Mouse (Mus musculus) gastrocnemius, adult 2 months (tissue): ENCODE measurements around the gene Phldb2. TPM values are rescaled to one million over a fixed set of nuclear protein-coding genes. Genes with fewer than 3 reads are reported as not detected.
A peak's percentile ranks its signal among the peaks of the same experiment; 100 is the strongest.

Source experiments
- DNase-seq: peaks from one replicate; pipeline ENCODE4 v3.0.0; 2022
- H3K27ac ChIP-seq: fragments of 200-600 bp; 2 replicates; pipeline ENCODE4 v1.8.1; 2022; ENCODE audit warnings: mild to moderate bottlenecking
- H3K4me3 ChIP-seq: fragments of 200-600 bp; 2 replicates; pipeline ENCODE4 v1.8.1; 2022; ENCODE audit warnings: mild to moderate bottlenecking, moderate library complexity
- CTCF ChIP-seq: fragments of 200-600 bp; IDR thresholded peaks from 2 replicates; pipeline ENCODE4 v1.8.1; 2022; ENCODE audit warnings: antibody characterized with exemption, mild to moderate bottlenecking, moderate library complexity
- intact Hi-C: fragments of 180-260 bp; cut with DNase I; formaldehyde crosslinking; loops from one replicate; pipeline ENCODE4 v1.15.1; 2025
- total RNA-seq, 2 experiments: library from RNA; stranded (reverse); gene quantifications; 2 replicates each; pipeline ENCODE4 v1.2.3; 2021

Gene Phldb2
- total RNA-seq, 2 experiments from 2014 or later, result 5.2 to 6.8 TPM

- Histone ChIP-seq H3K27ac (no peak overlapping the region), H3K4me3 (no peak overlapping the region)
- intact Hi-C loops, result loop anchor here (5.0 kb wide), 1 partner anchor 63 kb away; no protein-coding TSS in a partner anchor
- no peak for TF ChIP-seq CTCF
- no peak for DNase-seq
Observed at GRCm38 (mm10) chr16:45819911-45820310, 133.5 kb downstream of the Phldb2 start.

DNA sequence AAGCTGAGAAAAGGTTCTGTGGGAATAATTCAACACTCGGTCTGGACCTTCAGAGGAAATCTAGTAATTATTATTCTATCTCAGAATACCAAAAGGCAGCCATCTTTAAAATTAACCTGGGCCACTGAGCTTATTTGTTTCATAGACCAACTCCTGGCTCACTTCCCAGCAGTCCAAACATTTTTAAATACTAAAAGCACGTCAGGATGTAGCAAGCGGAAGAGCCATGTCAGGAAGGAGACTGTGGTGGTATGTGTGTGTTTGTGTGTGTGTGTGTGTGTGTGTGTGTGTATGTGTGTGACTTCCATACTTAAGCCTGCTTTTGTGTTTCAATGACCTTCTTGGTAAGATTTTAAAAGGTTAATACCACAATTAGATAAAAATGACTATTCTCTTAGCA lies 135.6 kb downstream of the Phldb2 start:
- intact Hi-C loops, result loop anchor here (5.0 kb wide), 1 partner anchor 60 kb away; no protein-coding TSS in a partner anchor
- DNase-seq, result no peak
- no peak for TF ChIP-seq CTCF
- no peak overlapping the region; the same call in 1 of the 2 replicates for H3K27ac ChIP-seq
- no peak overlapping the region for H3K4me3 ChIP-seq

DNA sequence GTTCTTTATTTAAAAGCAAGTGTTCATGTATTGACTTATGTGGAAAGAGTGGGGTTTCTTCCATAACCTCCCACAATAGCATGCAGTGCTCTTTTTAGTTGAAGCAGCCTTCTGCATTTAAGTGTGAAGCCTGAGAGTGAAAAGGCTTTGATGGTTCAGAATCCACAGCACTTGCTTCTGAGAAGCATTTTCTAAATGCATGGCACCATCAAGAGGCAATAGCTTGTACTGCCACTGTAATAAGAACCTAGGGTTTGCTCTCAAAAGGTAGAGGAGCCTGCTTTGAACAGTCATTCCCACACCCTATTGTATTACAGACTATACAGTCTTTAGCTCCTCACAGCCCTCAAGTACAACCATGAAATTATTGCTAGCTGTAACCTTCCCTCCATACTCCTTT lies 136.7 kb downstream of the Phldb2 start:
- DNase-seq, result no peak
- no peak overlapping the region for H3K27ac ChIP-seq
- intact Hi-C loops, result loop anchor here (5.0 kb wide), 1 partner anchor 59 kb away; no protein-coding TSS in a partner anchor
- TF ChIP-seq CTCF, result peak; percentile 58
- H3K4me3 ChIP-seq, result no peak overlapping the region

DNA sequence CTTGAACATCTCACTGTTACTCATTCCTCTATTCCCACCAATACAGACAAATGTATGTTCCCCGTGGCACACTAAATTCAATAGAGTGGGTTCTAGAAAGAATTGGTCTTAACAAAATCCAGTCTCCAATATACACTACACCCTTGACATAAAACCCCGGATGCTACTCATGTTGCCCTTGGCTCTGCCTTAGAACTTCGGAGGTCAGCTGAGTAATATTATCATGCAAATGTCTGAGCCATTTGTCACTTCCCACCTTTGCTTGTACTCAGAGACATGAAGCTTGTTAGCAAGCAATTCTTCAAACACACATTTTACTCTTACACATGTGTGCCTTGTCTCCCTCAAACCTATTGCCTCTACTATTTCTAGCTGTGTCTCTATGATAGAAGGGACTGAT lies 138.8 kb downstream of the Phldb2 start:
- no peak for TF ChIP-seq CTCF
- H3K27ac ChIP-seq, result no peak overlapping the region
- intact Hi-C loops, result loop anchor here (5.0 kb wide), 1 partner anchor 57 kb away; no protein-coding TSS in a partner anchor
- DNase-seq, result no peak
- no peak overlapping the region for H3K4me3 ChIP-seq

GRCm38 (mm10) chr16:45811788-45812187 lies 141.6 kb downstream of the Phldb2 start:
- intact Hi-C loops, result no loop called here
- Histone ChIP-seq H3K4me3 (no peak overlapping the region), H3K27ac (no peak overlapping the region)
- TF ChIP-seq CTCF, result no peak
- DNase-seq, result no peak

- no peak for TF ChIP-seq CTCF
- DNase-seq, result no peak
- intact Hi-C loops, result no loop called here
- H3K27ac ChIP-seq, result peak overlapping the region; percentile 61
- H3K4me3 ChIP-seq, result no peak overlapping the region
Observed at GRCm38 (mm10) chr16:45810829-45811326, 142.5 kb downstream of the Phldb2 start.

DNA sequence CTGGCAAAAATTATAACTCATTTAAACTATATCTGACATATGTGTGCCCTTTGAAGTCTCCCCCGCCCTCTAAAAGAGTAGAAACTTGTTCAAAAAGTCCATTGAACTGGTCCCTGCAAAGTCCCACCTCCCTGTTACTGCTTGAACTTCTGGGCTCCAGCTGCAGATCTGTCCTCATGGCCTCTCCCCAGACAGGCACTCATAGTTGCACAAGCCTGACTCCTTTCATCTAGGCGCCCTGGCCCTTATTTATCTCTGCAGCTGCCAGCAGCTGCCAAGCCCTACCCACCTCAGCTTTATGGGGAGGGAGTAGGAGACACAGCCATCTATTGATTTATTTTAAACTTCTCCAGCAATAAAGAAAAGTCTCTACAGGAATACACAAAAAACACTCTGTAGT lies 143.2 kb downstream of the Phldb2 start:
- Histone ChIP-seq H3K4me3 (no peak overlapping the region), H3K27ac (peak overlapping the region; percentile 61)
- TF ChIP-seq CTCF, result no peak
- intact Hi-C loops, result no loop called here
- peak; percentile 32 for DNase-seq

DNA sequence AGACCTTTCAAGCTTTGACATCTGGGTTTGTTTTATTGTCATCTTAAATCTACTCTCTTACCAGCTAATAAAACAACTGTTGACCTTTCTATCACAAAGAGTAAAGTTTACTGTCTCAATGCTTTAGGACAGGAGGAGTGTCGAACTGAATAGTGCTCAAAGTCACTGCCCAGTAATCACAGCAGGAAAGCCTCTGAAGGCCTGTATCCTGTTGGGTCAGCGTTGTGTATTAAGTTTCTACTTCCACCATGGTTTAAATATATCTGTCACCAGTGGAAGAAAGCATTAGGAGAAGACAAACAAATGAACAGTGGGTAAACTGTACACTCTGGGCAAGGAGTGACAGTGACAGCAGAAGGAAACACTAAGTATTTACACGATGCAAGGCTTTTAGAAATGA lies 148.7 kb downstream of the Phldb2 start:
- TF ChIP-seq CTCF, result no peak
- H3K4me3 ChIP-seq, result no peak overlapping the region
- intact Hi-C loops, result no loop called here
- H3K27ac ChIP-seq, result no peak overlapping the region
- DNase-seq, result no peak

DNA sequence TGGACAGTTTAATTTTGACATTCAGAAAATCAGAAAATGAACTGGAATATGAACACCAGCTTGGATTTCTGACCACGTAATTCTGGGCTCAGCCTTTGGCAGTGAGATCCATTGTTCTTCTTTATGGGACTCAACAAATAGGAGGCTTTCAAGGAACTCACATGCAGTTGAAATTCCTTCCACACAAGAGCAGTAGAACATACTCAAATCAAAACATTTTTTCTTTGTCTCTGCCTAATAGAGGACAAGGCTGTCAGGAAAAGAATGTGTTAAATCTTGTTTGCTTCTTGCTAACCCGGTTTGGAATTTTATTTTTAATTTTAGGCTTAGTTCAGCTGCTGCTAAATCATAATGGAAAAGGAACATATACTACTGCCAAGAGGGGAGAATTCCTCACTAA lies 153.0 kb downstream of the Phldb2 start:
- TF ChIP-seq CTCF, result peak; percentile 11; the same call in 1 of the 2 replicates

GRCm38 (mm10) chr16:45799150-45799549 lies 154.2 kb downstream of the Phldb2 start:
- intact Hi-C loops, result no loop called here
- H3K4me3 ChIP-seq, result no peak overlapping the region
- peak overlapping the region; percentile 49 for H3K27ac ChIP-seq
- TF ChIP-seq CTCF, result no peak
- no peak for DNase-seq

More for the DNA sequence above, 153.0 kb downstream of the Phldb2 start:
- Histone ChIP-seq H3K27ac (peak overlapping the region; percentile 41), H3K4me3 (0 out of 2 replicates have a peak overlapping the region, but pooled peaks have one; percentile 9)
- DNase-seq, result no peak
- intact Hi-C loops, result no loop called here

GRCm38 (mm10) chr16:45798591-45798990 lies 154.8 kb downstream of the Phldb2 start:
- TF ChIP-seq CTCF, result no peak
- H3K4me3 ChIP-seq, result no peak overlapping the region
- H3K27ac ChIP-seq, result peak overlapping the region; percentile 49
- no peak for DNase-seq
- intact Hi-C loops, result no loop called here

DNA sequence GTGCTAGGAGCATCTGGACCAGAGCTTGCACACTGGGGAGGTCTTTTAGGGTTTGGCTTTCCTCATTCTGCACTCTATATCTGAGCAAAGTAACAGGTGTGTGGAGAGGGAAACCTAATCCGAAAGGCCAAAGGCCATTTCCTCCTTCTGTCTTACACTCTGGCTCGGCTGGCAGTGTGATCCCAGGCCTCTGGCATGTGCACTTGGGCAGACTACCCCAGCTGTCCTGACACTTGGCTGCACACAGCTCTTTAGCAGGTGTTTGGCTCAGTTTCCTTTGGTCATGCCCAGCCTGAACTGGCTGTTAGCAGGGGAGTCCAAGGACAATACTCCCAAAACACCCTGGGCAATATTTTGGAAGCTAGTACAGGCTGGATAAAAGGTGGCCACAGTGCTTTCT lies 156.6 kb downstream of the Phldb2 start:
- TF ChIP-seq CTCF, result no peak
- intact Hi-C loops, result no loop called here
- DNase-seq, result peak; percentile 87
- H3K27ac ChIP-seq, result 0 out of 2 replicates have a peak overlapping the region, but pooled peaks have one; percentile 43
- H3K4me3 ChIP-seq, result no peak overlapping the region

DNA sequence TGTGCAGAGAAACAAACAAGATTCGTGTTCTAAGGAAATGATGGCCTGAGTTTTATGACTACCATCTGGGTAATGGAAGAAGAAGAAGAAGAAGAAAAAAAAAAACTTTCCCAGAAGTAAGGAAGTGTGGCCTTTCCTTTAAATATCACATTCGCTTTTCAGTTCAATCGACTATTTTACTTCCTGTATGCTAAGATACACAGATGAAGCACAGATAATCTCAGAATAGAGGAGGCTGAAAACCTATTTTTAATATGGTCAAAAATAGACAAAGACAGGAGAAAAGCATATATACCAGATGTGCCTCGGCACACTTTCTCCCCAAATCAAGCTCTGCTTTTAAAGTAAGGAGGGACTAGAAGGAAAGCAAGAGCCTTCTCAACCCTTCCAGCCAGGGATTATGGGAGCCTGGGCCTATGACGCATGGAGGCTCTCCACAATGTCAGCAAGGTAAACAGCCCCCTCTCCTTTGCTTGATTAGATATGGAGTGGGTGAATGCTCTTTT lies 158.2 kb downstream of the Phldb2 start:
- intact Hi-C loops, result no loop called here
- H3K27ac ChIP-seq, result peak overlapping the region; percentile 46
- DNase-seq, result no peak
- no peak overlapping the region for H3K4me3 ChIP-seq
- TF ChIP-seq CTCF, result no peak

DNA sequence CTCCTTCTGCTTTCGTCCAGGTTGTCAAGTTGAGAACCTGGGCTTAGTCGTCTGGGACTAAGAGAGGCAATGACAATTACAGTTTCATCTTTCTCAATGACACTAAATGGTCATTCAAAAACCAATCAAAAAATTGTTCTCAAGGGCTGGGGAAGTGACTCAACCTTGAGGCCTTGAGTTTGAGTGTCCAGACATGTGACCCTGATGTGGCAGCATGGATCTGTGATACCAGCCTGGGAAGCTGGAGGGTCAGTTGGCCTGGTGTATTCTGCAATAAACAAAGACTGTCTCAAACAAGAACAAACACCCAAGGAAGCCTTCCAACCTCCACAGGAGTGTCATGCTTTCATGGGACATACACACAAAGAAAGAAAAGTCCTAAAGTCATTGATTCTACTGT lies 160.6 kb downstream of the Phldb2 start:
- intact Hi-C loops, result no loop called here
- DNase-seq, result no peak
- Histone ChIP-seq H3K4me3 (no peak overlapping the region), H3K27ac (no peak overlapping the region)
- no peak for TF ChIP-seq CTCF
